In genomic region chr5:148959068-148959990, GRCm38 (mm10) we compare ENCODE assay signal across 8 mouse cellular contexts. TPM values are rescaled to one million over a fixed set of nuclear protein-coding genes. Genes with fewer than 3 reads are reported as not detected.
DNase-seq lines count a peak whose midpoint lies in the region; ATAC-seq and TF ChIP-seq lines count a peak whose summit lies in the region.

No protein-coding gene starts in this region.

- H3K4me2 ChIP-seq in limb, embryonic 11.5 days (ENCODE audit: low read depth, severe bottlenecking): peak overlapping the region; percentile 86
- peak overlapping the region; percentile 67 for H3K4me2 ChIP-seq in midbrain, embryonic 12.5 days (replicated peaks)

- peak overlapping the region; percentile 22 for H3K4me3 ChIP-seq in cortical plate, adult 2 months (ENCODE audit: insufficient read depth, low read length)
- H3K4me3 ChIP-seq in limb, embryonic 11.5 days (ENCODE audit: low read depth, low read length): peak overlapping the region; percentile 32
- H3K4me3 ChIP-seq in midbrain, embryonic 12.5 days: peak overlapping the region; percentile 37

- WGBS in limb, embryonic 11.5 days: 2% methylated on average over 39 of the region's 39 CpGs
- 2% methylated on average over 31 of the region's 39 CpGs for WGBS in midbrain, embryonic 12.5 days

- DNase-seq in heart, adult 18-20 months: peak; percentile 64 to 72
- no peak for DNase-seq in heart, postnatal 25 days (ENCODE audit: low spot score)
- peak; percentile 59 to 62 for DNase-seq in heart, adult 9 months (ENCODE audit: low spot score in 2 of 2)
- peak; percentile 93 to 95 for DNase-seq in kidney, adult 8-10 months
- peak; percentile 79 for DNase-seq in limb, embryonic 11.5 days (ENCODE audit: low spot score)
- peak; percentile 48 to 71 for DNase-seq in spleen, postnatal 10 days (ENCODE audit: low spot score in 2 of 2)

- peak overlapping the region; percentile 34 for H3K9ac ChIP-seq in limb, embryonic 11.5 days (ENCODE audit: low read length)
- peak overlapping the region; percentile 4; the same call in 1 of the 2 replicates for H3K9ac ChIP-seq in midbrain, embryonic 12.5 days (replicated peaks)

- peaks cover 6% of the 10 kb centered on the region for H3K4me1 ChIP-seq in cortical plate, adult 2 months (ENCODE audit: control insufficient read depth, insufficient read depth, low read length)
- H3K4me1 ChIP-seq in limb, embryonic 11.5 days (ENCODE audit: control insufficient read depth, insufficient read depth, low read length): peaks cover 16% of the 10 kb centered on the region
- H3K4me1 ChIP-seq in midbrain, embryonic 12.5 days: peaks cover 13% of the 10 kb centered on the region

- peak; percentile 82 for ATAC-seq in limb, embryonic 11.5 days (ENCODE audit: insufficient number of reproducible peaks, low FRiP score, low TSS enrichment, low read depth)
- ATAC-seq in midbrain, embryonic 12.5 days (ENCODE audit: low FRiP score, low read depth): peak; percentile 78

- peak; percentile 31; the same call in 1 of the 2 replicates for TF ChIP-seq POLR2A in cortical plate, adult 2 months (IDR thresholded peaks at IDR 0.05; ENCODE audit: extremely low read depth, insufficient read depth, low read length)

- no peaks in the 10 kb centered on the region for H3K27me3 ChIP-seq in limb, embryonic 11.5 days (ENCODE audit: control insufficient read depth, insufficient read depth, low read length)
- 0 out of 2 replicates have a peak, but pooled peaks cover 9% of the 10 kb centered on the region for H3K27me3 ChIP-seq in midbrain, embryonic 12.5 days

- H3K36me3 ChIP-seq in limb, embryonic 11.5 days (ENCODE audit: control insufficient read depth, insufficient read depth, low read length): no peaks in the 10 kb centered on the region
- no peaks in the 10 kb centered on the region for H3K36me3 ChIP-seq in midbrain, embryonic 12.5 days

- no peak for TF ChIP-seq CTCF in cortical plate, adult 2 months (IDR thresholded peaks at IDR 0.05; ENCODE audit: extremely low read depth, insufficient read depth, low read length)

- intact Hi-C loops in heart, postnatal 25 days (cut with DNase I): loop anchor here (5.0 kb wide), 2 partner anchors 33 to 93 kb away; no protein-coding TSS in a partner anchor

- no peaks in the 10 kb centered on the region for H3K9me3 ChIP-seq in limb, embryonic 11.5 days (ENCODE audit: control insufficient read depth, low read length)
- no peaks in the 10 kb centered on the region for H3K9me3 ChIP-seq in midbrain, embryonic 12.5 days

- H3K27ac ChIP-seq in cortical plate, adult 2 months (ENCODE audit: insufficient read depth, low read length): peak overlapping the region; percentile 13; the same call in 1 of the 2 replicates
- H3K27ac ChIP-seq in limb, embryonic 11.5 days (replicated peaks; ENCODE audit: low read depth, low read length): peak overlapping the region; percentile 67
- no peak overlapping the region for H3K27ac ChIP-seq in midbrain, embryonic 12.5 days (replicated peaks)

RNA-seq across cellular contexts. Expression of gene Katnal1, which starts 30.2 kb away (rescaled TPM):
- total RNA-seq in heart, adult 18-20 months (2021): 10 to 100 TPM; 10.7 to 10.8 TPM
- 1 to 10 TPM; 9.2 to 9.9 TPM for total RNA-seq in heart, postnatal 25 days (2021)
- polyA plus RNA-seq in cortical plate, adult 2 months (2012; rRNA removed): 42.9 and 43.1 TPM in 2 replicates
- 23.1 and 24.2 TPM in 2 replicates for polyA plus RNA-seq in limb, embryonic 11.5 days (2014; fragmentation: Nextera tagmentation; extraction: Ambion mirVana)
- 37.0 and 39.7 TPM in 2 replicates for polyA plus RNA-seq in midbrain, embryonic 12.5 days (2016; fragmentation: Nextera tagmentation; extraction: Ambion mirVana)

RNA-seq across cellular contexts. Expression of gene Gm42791, which starts 35.6 kb away (rescaled TPM):
- 1 to 10 TPM; 2.7 to 5.3 TPM for total RNA-seq in heart, adult 18-20 months (2021)
- total RNA-seq in heart, postnatal 25 days (2021): 1 to 10 TPM; 5.8 to 6.2 TPM
- not detected in 2 replicates for polyA plus RNA-seq in cortical plate, adult 2 months (2012; rRNA removed)
- polyA plus RNA-seq in limb, embryonic 11.5 days (2014; fragmentation: Nextera tagmentation; extraction: Ambion mirVana): 1.9 TPM in 1 of 2 replicates, not detected in the other
- polyA plus RNA-seq in midbrain, embryonic 12.5 days (2016; fragmentation: Nextera tagmentation; extraction: Ambion mirVana): 2.0 TPM in 1 of 2 replicates, not detected in the other
